Mouse (Mus musculus) adrenal gland, postnatal 36 days (tissue): Measurements from ENCODE around the gene Iqschfp. TPM values are rescaled to one million over a fixed set of nuclear protein-coding genes. Genes with fewer than 3 reads are reported as not detected.
A peak's percentile ranks its signal among the peaks of the same experiment; 100 is the strongest.

Experiments
- DNase-seq, 2 experiments: peaks; one replicate each; pipeline ENCODE4 v3.0.0; 2021; ENCODE audit warnings: mixed read lengths in 1 of 2
- total RNA-seq, 2 experiments: library from RNA; stranded (reverse); gene quantifications; 2 replicates each; pipeline ENCODE4 v1.2.3; 2021

Iqschfp gene
- total RNA-seq, 2 experiments from 2014 or later = not detected

- no peak for DNase-seq
Measured at GRCm38 (mm10) chr3:68604962-68605361, 712.9 kb downstream of the Iqschfp start.

DNA sequence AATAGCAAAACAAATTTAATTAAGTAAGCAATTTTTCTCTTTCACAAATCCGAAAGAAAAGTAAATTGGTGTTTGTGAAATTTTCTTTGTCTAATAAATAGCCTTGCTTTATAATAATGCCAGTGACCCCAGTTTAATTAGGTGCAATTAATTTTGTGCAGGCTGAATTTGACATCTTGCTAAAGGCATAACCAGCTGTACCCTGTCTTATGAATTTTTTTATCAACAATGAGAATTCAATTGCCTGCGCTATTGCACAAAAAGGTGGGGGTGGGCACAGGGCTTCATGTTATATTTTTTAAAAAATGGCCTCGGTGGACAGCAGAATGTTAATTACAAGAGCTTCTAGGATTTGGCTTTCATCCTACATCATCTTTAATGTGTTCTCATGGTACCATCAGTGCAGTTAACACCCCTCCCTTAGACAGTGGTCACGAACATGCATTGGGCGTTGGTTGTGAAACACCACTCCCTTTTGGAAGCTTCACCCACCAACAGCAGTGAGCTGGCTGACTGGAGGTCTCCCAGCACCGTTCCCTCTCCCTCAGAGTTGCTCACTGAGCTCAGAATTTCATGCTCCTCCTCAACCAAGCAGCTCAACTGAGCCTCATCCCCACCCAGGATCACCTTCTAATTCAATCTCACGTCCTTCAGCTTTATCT lies 714.0 kb downstream of the Iqschfp start:
- DNase-seq = no peak

- no peak for DNase-seq
Measured at GRCm38 (mm10) chr3:68606730-68607129, 714.7 kb downstream of the Iqschfp start.

DNA sequence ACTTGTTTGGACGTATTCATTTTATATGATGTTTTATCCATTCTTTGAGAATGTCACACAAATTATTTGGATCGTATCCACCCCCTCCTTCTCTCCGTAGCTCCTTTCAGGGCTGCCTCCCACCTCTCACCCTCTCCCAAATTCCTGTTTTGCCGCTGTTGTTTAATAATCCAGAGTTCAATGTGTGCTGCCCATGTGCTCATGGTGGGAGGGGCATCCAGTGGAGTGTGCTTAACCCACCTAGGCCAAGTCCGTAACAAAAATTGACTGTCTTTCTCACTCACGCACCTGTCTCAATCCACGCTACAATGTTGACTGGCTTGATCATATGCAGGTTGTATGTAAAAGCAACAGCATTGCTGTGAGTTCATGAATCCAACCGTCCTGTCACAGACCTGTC lies 715.3 kb downstream of the Iqschfp start:
- DNase-seq = no peak

GRCm38 (mm10) chr3:68608848-68609497 lies 716.9 kb downstream of the Iqschfp start:
- peak; percentile 62 to 70 for DNase-seq

DNA sequence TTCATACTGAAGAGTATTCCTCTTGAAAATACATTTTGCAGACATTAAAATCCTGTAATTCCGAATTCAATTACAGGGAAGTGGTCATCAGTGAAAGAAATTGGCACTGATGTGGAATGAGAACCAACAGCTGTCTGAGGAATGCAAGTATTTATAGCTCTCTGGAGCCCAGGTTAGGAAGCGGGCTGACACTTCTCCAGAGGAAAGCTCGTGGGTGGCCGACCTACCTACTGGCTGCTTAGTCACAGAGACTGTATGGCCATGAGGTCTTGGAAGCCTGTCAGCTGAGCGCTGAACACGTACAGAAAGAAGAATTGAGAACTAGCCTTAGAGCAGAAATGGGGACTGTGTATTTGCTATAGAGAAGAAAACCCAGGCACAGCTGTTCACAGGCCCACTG lies 718.0 kb downstream of the Iqschfp start:
- DNase-seq = peak in 1 of 2 experiments; percentile 20

DNA sequence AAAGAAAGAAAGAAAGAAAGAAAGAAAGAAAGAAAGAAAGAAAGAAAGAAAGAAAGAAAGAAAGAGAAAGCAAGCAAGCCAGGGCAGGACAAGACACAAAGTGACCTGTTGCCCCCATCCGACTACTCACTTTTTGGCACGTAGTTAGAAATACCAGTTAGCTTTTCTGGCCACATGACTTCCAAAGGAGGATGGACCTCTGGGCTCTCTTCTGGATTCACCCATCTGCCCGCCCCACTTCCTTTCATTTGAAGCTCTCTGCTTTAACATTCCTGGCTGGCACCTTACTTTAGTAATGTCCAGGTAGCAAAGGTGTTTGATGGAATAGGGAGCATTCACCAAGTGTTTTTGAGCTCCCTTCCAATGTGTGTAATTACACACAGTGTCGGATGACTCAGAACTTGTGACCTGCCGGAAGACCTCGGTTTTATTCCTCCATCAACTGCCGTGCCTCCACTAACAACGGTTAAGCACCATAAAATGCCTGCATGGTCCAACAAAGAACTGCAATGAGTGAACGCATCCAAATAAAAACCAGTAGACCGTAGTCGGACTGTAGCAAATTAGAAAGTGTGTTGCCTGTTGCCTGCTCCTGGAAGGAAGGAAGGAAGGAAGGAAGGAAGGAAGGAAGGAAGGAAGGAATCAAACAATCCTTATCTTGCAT lies 718.7 kb downstream of the Iqschfp start:
- no peak for DNase-seq

GRCm38 (mm10) chr3:68615042-68615810 lies 723.2 kb downstream of the Iqschfp start:
- no peak for DNase-seq

DNA sequence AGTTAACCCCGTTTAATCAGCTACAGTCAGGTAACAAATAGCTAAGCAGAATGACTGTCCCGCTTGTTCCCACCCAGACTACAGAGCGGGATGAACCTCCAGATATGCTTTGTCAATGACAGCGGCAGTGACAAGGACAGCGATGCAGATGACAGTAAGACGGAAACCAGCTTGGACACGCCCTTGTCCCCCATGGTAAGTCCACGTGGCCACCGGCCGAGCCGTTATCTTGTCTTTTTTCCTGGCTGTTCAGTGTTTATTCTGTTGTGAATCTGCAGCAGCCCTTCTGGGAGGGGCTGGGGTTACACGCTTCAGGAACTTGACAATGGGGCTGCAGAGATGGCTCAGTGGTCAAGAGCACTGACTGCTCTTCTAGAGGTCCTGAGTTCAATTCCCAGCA lies 724.3 kb downstream of the Iqschfp start:
- DNase-seq = no peak

DNA sequence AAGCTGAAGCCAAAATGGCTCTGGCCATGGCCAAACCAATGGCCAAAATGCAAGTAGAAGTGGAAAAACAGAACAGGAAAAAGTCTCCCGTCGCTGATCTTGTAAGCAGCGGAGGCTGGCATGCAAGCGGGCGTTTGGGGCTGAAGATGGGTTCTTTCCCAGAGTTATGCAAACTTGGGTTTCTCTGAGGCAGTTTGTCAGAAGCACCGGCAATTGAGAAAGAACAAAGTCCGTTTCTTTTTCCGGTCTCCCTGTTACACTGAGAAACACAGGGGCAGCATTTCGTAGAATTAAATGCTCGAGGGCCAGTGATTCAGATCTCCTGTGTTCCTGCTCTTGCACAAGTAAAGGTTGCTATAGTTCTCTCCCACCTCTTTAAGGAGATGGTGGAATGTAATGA lies 725.7 kb downstream of the Iqschfp start:
- DNase-seq = no peak

- no peak for DNase-seq
Measured at GRCm38 (mm10) chr3:68619097-68619496, 727.1 kb downstream of the Iqschfp start.

DNA sequence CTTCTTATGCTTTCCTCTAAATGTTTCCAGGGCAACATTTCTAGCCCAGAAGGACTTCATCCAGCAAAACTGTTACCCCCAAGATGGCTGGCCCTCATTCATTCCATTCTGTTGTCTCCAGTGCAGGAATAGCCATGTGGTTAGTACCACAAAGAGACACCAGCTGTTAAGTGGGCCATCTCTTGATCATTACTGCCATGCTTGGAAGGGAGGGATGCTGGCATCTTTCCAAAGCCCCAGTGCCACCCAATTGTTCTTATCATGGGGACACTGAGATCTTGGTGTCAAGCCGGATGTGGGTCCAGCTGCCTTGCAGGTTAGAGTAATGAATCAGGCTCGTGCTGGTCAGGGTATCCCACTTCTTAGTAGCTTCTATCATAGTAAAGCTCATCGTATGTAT lies 729.9 kb downstream of the Iqschfp start:
- no peak for DNase-seq

DNA sequence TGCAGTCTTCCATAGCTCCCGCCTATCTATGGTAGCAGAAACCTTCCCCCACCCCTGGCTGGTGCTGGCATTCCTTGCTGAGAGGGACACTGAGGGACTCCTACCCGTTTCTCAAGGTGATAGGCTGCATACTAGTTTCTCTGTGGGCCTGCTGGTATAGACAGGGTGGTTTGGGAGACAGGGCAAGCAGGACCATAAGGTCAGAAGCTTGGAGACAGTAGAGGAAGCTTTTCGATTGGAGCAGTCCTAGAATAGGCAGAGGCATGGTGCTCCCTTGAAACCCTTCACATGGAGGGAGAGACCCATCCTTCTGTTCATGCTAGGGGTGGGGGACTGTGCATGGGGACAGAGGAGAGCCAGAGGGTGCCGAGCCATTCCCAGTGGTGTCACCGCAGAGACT lies 731.0 kb downstream of the Iqschfp start:
- DNase-seq = no peak

DNA sequence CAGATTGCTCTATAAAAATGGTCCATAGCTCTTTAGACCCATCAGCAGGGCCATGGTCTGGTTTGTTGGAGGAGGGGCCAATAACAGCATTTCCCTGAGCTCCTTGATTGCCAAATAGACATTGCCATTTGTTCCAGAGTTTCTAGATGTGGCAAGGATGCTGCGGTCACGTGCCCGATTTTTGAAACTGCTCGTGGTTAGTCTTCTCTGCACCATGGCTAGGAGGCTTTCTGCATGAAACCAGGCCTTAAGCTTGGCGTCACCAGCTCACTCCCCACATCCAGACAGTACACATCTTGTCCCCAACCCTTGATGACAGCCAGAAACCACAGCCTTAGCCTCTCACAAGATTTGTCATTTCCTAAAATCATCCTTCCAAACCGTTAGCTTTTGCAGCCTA lies 732.4 kb downstream of the Iqschfp start:
- no peak for DNase-seq

DNA sequence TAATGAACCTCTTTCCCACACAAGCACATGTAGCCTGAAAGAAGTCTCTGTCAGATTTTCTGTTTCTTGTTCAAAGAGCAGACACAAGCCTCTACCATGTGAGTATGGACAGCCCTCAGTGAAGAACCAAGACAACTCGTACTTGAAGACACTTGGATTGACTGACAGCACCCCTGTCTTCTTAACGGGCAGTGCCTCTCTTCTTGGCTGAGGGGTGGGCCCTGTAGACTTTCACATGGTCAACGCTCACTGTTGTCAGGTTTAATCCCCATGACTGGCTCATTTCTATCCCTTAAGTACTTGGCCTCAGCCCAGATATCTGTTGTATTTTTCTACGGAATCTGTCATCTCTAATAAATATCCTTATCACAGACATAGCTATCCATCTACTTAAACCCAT lies 738.2 kb downstream of the Iqschfp start:
- DNase-seq = no peak

- peak; percentile 15 for DNase-seq
Measured at GRCm38 (mm10) chr3:68630821-68631220, 738.8 kb downstream of the Iqschfp start.

- no peak for DNase-seq
Measured at GRCm38 (mm10) chr3:68632714-68633113, 740.7 kb downstream of the Iqschfp start.

GRCm38 (mm10) chr3:68633577-68633976 lies 741.5 kb downstream of the Iqschfp start:
- no peak for DNase-seq

DNA sequence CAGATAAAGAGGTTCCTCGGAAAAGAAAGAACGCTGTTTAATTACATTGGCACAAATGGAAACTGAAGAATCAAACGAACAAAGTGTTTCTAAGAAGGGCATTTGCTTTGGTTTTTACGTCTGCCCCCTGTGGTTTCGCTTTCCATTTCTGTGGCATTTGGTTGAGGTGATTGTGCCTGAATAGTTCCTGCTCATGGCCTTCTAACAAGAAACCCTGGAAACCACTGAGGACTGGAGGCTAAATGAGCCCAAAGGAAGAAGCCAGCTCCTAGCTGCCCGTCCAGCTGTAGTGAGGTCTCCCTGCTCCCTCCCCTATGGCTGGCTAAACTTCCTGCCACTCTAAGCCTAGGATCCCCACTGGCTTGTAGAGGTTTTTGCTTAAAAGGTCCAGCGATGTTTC lies 745.9 kb downstream of the Iqschfp start:
- no peak for DNase-seq

DNA sequence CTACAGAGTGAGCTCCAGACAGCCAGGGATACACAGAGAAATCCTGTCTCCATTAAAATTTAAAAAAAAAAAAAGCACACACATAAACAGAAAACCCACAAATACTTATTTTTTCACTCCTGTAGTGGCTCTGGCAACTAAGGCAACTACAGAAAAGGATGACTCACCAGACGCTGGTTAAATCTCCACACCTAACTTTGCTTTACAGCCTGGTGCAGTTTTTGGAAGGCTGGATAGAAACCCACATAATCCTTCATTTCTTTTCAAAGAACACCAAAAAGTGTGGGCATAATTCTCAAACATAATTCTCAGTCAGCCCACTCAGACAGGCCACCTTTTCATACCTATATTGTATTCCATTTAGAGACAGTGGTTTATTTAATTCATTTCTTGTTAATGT lies 746.7 kb downstream of the Iqschfp start:
- no peak for DNase-seq

DNA sequence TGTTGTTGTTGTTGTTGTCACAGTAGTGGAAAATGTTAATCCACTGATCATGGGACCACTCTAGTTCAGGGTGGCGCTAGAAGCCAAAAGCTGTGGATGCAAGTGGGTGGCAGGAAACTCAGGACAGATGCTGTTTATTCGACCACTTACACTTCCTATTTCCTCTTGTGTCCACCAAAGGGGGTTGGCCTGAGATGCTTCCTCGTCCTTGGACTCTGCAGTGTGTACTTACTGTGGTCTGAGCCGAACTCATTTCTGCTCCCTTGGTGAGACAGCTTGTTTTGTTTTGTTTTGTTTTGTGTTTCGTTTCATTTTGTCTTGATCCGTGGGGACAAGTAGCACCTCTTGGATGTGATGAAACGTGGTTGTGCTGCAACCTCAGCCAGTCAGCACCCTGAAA lies 750.9 kb downstream of the Iqschfp start:
- DNase-seq = no peak

DNA sequence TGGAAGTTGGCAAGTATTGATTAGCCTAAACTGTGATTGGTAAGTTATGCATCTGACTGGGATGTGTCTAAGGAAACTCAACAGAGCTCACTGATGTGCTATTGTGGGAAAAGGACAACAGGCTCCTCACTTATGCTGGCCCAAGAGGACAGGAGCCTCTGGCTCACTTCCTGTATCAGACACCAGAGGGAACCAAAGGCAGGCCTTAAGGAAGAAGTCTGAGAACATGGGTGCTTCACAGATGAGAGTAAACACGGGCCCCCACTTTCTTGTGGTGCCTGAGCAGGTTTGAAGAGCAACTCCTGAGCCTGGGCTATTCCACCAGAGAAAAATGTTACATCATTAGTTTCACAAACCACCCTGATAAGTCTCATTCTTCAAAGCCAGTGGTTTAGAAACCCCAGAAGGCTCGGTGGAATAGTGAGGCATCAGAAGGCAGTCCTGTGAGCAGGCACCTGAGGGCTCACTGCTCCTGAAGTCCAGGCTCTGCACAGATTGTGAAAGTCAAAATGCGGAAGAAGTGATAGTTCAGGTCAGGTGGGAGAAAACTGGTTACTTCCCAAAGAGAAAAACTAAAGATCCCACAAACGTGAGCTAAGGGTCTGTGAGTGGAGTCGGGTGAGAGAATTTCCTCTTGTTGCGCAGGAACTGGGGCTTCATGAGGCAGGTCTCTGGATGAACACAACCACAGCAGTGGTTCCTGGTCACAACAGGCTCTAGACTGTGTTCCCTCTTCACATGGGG lies 754.5 kb downstream of the Iqschfp start:
- no peak for DNase-seq
